Mouse (Mus musculus): ENCODE data around the gene Ppp2r5d.

The Ppp2r5d gene

GRCm38 (mm10) chr17:46645561-46646321 lies 59.2 kb downstream of the Ppp2r5d start, which contains the start of the genes Klc4 and Mrpl2:
Gene Klc4, minus strand, starts transcription at chr17:46646022.
Gene Mrpl2, plus strand, starts transcription at chr17:46646229.
- DNase-seq (ENCODE audit: low spot score in 2 of 2), result peak; percentile 99

GRCm38 (mm10) chr17:46644916-46645475 lies 59.9 kb downstream of the Ppp2r5d start:
- peak in 1 of 2 experiments; percentile 21 for DNase-seq (ENCODE audit: low spot score in 2 of 2)

DNA sequence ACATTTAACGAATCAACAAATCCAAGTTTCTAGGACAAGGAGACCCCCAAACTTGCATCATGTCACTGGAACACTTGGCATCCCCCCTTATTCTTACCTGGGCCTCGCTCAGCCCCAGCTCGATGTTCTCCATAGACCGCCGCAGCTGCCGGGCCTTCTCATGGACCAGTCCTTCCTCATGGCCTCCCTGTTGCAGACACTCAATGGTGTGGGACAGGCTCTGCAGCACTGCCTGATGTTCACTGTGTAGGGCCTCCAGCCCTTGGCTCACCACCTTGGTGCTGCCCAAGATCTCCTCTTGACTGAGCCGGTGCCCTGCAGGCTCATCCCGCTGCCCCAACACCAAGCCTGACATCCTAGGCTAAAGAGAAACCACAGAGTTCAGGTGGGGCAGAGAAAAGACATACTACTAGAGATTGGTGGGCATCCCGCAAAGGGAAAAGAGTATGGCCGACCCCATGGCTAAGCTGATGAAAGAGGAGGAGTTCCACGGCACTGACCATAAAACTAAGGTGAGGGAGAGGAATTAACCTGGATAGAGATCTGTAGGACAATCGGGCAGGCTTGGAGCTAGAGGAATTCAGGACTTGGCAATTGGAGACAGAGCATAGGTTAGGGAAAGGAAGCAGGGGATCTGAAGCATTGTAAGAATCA lies 60.6 kb downstream of the Ppp2r5d start:
- DNase-seq (ENCODE audit: low spot score in 2 of 2), result no peak

GRCm38 (mm10) chr17:46642060-46642459 lies 62.9 kb downstream of the Ppp2r5d start:
- DNase-seq (ENCODE audit: low spot score in 2 of 2), result no peak

GRCm38 (mm10) chr17:46639929-46640328 lies 65.0 kb downstream of the Ppp2r5d start:
- DNase-seq (ENCODE audit: low spot score in 2 of 2), result no peak

DNA sequence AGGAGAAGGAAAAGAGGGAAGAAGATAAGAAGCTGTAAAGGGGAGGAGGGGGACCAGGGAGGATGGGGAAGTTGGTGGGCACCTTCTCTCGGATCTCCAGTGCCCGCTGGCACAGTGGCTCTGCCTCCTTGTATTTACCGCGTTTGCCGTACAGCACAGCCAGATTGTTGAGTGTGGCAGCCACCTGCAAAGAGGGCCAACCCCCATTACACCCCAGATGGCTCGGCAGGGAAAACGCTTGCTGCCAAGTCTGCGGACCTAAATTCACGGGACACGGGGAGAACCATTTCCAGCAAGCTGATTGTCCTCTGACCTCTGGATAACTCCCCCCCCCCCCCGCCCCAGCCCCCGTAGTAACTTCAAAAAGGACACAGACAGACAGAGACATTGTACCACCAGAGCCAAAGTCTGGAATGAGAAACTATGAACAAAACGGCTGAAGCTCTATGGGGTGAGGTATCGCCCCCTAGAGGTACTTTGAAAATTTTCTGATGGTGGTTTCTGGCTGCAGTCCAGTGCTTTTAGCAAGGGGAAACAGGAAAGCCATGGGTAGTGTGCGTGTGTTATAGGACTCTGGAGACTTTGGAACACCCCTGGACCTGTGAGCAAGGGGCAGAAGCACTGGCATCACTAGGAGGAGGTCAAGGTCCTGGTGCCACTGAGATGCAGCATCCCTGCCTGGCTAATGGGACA lies 67.9 kb downstream of the Ppp2r5d start:
- peak in 1 of 2 experiments; percentile 56 for DNase-seq (ENCODE audit: low spot score in 2 of 2)
